Mouse (Mus musculus) embryonic facial prominence, embryonic 11.5 days (tissue): ENCODE data around the gene Gm17409. TPM values are rescaled to one million over a fixed set of nuclear protein-coding genes. Genes with fewer than 3 reads are reported as not detected.
A peak's percentile ranks its signal among the peaks of the same experiment; 100 is the strongest.

Source experiments
- ATAC-seq: fragments of 200-750 bp; cut with Nextera tagmentation; replicated peaks from 2 replicates; pipeline ENCODE4 v1.8.0; 2017; ENCODE audit warnings: low read depth; ENCODE audit not compliant: insufficient number of reproducible peaks, low FRiP score, low TSS enrichment
- DNase-seq: peaks from one replicate; pipeline ENCODE4 v3.0.0-alpha.2; 2015; ENCODE audit warnings: low spot score
- H3K27ac ChIP-seq: fragments of 300-500 bp; sonication (generic); replicated peaks from 2 replicates; pipeline ENCODE4 v1.5.1; 2014; ENCODE audit warnings: mild to moderate bottlenecking, low read depth, low read length, control low read depth
- H3K27me3 ChIP-seq: fragments of 300-500 bp; sonication (generic); 2 replicates; pipeline ENCODE4 v1.6.1; 2014; ENCODE audit warnings: mild to moderate bottlenecking, low read length, moderate library complexity, mixed read lengths; ENCODE audit not compliant: control insufficient read depth, insufficient read depth
- H3K36me3 ChIP-seq: fragments of 300-500 bp; sonication (generic); replicated peaks from 2 replicates; pipeline ENCODE4 v1.6.1; 2014; ENCODE audit warnings: low read depth, mild to moderate bottlenecking, low read length, moderate library complexity, mixed read lengths; ENCODE audit not compliant: control insufficient read depth, insufficient read depth
- H3K4me1 ChIP-seq: fragments of 300-500 bp; sonication (generic); 2 replicates; pipeline ENCODE4 v1.6.1; 2014; ENCODE audit warnings: low read length, mixed read lengths; ENCODE audit not compliant: control insufficient read depth, insufficient read depth
- H3K4me2 ChIP-seq: fragments of 300-500 bp; sonication (generic); 2 replicates; pipeline ENCODE4 v1.6.1; 2014; ENCODE audit warnings: low read depth, mild to moderate bottlenecking, control low read depth, low read length, moderate library complexity
- H3K4me3 ChIP-seq: fragments of 300-500 bp; sonication (generic); 2 replicates; pipeline ENCODE4 v1.5.1; 2014; ENCODE audit warnings: low read depth, low read length, control low read depth
- H3K9ac ChIP-seq: fragments of 300-500 bp; sonication (generic); replicated peaks from 2 replicates; pipeline ENCODE4 v1.6.1; 2014; ENCODE audit warnings: mild to moderate bottlenecking, control low read depth, low read length
- H3K9me3 ChIP-seq: fragments of 300-500 bp; sonication (generic); replicated peaks from 2 replicates; pipeline ENCODE4 v1.6.1; 2016; ENCODE audit warnings: mild to moderate bottlenecking, low read length, inconsistent platforms, mixed read lengths; ENCODE audit not compliant: control insufficient read depth
- WGBS: fragments of 180-500 bp; shearing (Covaris S2); extraction: QIAGEN DNeasy Blood & Tissue Kit; methylation state at CpG from one replicate; pipeline ENCODE4 v1.1.7; 2014; 5-methylcytosine and 5-hydroxymethylcytosine counted together
- polyA plus RNA-seq: library from polyadenylated mRNA; unstranded; fragments of >200 nt; fragmentation: Nextera tagmentation; extraction: Ambion mirVana; gene quantifications from 2 replicates; pipeline ENCODE4 v1.2.1, GENCODE M21; 2014

Gm17409 gene
- polyA plus RNA-seq, 1 experiment from 2014 or later, result not detected

DNA sequence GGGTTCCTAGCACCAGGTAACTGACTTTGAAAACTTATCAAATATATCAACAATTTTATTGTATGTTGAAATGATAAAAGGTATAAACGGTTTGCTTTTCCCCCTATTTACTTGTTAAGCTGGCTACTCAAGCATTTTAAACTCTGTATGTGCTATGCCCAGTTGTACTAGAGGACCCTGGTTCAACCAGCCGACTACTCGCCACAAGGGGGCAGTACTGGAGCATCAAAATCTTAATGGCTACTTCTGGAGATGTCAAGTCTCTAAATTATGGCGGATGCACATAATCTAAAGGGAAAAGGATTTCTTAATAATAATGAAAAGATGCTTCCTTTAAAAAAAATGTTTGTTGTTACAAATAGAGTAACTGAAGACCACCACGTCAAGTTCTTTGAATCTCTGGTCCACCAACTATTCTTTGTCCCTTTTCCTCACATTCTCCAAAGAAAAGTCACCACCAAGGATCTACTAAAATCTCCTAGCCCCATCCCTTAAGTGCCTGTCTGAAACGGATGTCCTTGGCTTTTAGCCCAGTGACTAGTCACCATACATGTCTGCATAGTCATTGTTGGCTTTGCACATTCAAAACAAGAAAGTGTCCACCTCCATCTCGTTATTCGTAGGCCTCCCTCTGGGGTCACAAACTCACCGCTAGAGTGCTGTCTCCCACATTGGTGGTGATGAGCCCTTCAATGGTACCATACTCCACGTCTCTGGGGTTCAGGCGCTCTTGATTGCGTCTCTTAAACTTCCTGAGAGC, 7.2 kb downstream of the Gm17409 start:
- Histone ChIP-seq H3K4me3 (no peak overlapping the region), H3K27me3 (no peaks in the 10 kb centered on the region), H3K27ac (no peak overlapping the region), H3K9ac (no peak overlapping the region), H3K9me3 (no peaks in the 10 kb centered on the region), H3K4me2 (no peak overlapping the region), H3K36me3 (no peaks in the 10 kb centered on the region), H3K4me1 (no peaks in the 10 kb centered on the region)
- 66% methylated on average over 12 of the region's 12 CpGs for WGBS
- no peak for ATAC-seq
- DNase-seq, result peak; percentile 88

DNA sequence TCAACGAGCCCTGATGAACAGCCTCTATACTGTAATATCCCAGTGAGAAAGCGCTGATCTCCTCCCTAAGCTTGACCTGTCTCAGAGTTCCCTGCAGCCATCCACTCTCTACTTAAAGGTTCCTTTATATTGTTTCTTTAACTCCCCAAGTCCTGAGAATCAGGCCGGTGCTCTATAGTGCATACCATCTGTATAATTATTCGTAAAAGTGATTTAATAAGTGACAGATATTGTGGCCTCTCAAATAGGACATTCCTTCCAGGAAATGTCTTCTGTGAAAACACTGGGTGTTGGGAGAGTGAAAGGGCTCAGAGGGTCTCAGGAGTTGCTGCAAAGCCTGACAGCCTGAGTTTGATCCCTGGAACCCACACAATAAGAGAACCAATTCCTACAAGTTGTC, 8.2 kb downstream of the Gm17409 start:
- Histone ChIP-seq H3K9ac (no peak overlapping the region), H3K4me2 (no peak overlapping the region), H3K4me1 (no peaks in the 10 kb centered on the region), H3K9me3 (no peaks in the 10 kb centered on the region), H3K27me3 (no peaks in the 10 kb centered on the region), H3K27ac (no peak overlapping the region), H3K36me3 (no peaks in the 10 kb centered on the region), H3K4me3 (no peak overlapping the region)
- WGBS, result 93% methylated on average over 4 of the region's 4 CpGs
- DNase-seq (no peak), ATAC-seq (no peak)

- Histone ChIP-seq H3K9ac (no peak overlapping the region), H3K4me1 (no peaks in the 10 kb centered on the region), H3K4me3 (no peak overlapping the region), H3K4me2 (no peak overlapping the region), H3K36me3 (no peaks in the 10 kb centered on the region), H3K9me3 (no peaks in the 10 kb centered on the region), H3K27ac (no peak overlapping the region), H3K27me3 (no peaks in the 10 kb centered on the region)
- ATAC-seq (no peak), DNase-seq (no peak)
- 89% methylated on average over 10 of the region's 10 CpGs for WGBS
Observed at GRCm38 (mm10) chr2:58479536-58479935, 9.6 kb downstream of the Gm17409 start.

DNA sequence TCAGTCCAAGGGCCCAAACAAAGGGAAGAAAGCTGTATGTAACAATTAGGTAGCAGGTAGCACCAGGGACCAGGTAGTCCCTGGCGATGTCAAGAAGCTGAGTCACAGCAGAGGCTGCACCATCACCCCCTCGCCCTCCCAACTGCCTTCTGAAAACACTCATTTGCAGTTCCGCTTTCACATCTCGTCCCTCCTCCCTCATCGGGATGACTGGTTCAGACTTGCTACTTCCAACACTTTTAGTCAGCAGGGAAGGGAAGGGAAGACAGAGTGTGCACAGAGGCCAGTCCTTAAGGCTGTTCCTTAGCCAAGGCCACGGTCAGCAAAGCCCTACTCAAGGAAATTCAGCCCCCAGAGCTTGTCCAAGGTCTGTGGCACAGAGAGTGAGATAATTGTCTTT, 10.8 kb downstream of the Gm17409 start:
- Histone ChIP-seq H3K27me3 (no peaks in the 10 kb centered on the region), H3K27ac (no peak overlapping the region), H3K4me1 (no peaks in the 10 kb centered on the region), H3K4me3 (no peak overlapping the region), H3K9ac (no peak overlapping the region), H3K4me2 (no peak overlapping the region), H3K36me3 (no peaks in the 10 kb centered on the region), H3K9me3 (no peaks in the 10 kb centered on the region)
- no peak for ATAC-seq
- DNase-seq, result peak; percentile 10
- WGBS, result 70% methylated on average over 6 of the region's 6 CpGs

- H3K4me2 ChIP-seq, result no peak overlapping the region
- no peak overlapping the region for H3K27ac ChIP-seq
- WGBS, result 86% methylated on average over 9 of the region's 9 CpGs
- no peaks in the 10 kb centered on the region for H3K27me3 ChIP-seq
- no peak overlapping the region for H3K9ac ChIP-seq
- no peaks in the 10 kb centered on the region for H3K4me1 ChIP-seq
- ATAC-seq, result no peak
- H3K4me3 ChIP-seq, result no peak overlapping the region
- no peaks in the 10 kb centered on the region for H3K36me3 ChIP-seq
- H3K9me3 ChIP-seq, result no peaks in the 10 kb centered on the region
- DNase-seq, result no peak
Observed at GRCm38 (mm10) chr2:58481450-58482100, 11.7 kb downstream of the Gm17409 start.

DNA sequence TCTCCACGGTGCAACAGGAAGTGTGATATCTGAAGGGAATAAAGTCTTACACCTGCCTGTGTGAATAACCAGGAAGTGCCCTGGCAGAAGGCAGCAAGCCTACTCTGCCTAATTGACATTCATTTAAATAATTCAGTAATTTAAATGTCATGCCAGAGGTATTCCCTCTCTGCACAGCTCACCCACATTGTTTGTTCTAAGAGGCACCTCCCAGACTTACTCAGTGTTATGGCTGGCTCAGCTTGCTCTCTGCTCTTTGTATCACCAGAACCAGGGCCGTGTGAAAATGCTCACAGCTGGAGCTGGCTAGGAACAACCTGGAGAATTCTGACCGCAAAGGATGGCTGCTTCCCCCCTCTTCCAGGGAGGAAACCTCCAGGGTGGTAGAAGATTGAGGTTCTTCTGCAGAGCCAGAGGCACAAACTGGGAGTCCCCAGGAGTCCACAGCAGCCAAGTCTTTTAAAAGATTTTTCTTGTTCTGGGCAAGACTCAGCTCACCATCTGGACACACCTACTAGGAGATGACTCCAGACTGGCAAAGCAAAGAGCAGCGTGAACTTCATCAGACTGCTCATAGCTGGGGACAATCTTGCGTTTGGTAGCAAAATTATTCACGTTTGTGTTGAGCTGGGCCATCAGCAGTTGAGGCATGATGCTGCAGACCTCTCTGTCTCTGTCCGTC, 14.5 kb downstream of the Gm17409 start:
- no peaks in the 10 kb centered on the region for H3K27me3 ChIP-seq
- no peak overlapping the region for H3K4me2 ChIP-seq
- H3K27ac ChIP-seq, result no peak overlapping the region
- H3K9ac ChIP-seq, result no peak overlapping the region
- no peak for DNase-seq
- H3K36me3 ChIP-seq, result no peaks in the 10 kb centered on the region
- WGBS, result 70% methylated on average over 7 of the region's 7 CpGs
- no peaks in the 10 kb centered on the region for H3K4me1 ChIP-seq
- no peak overlapping the region for H3K4me3 ChIP-seq
- no peaks in the 10 kb centered on the region for H3K9me3 ChIP-seq
- ATAC-seq, result no peak

DNA sequence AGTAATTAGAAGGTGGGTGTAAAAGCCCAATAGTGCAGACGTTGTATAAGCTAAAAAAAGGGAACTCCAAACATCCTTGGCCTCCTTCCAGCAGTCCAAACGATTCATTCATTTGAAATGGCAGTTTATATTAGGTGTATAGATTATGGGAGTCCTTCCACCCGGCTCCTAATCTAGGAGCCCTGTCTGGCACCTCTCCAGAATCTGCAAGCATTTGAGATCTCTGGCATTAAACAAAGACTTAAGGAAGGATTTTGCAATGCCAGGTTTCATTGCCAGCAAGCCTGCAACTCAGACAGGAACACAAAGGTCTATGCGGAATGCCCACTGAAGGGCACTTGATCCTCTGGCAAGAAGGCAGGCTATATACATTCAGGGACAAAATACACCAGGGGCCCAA, 15.2 kb downstream of the Gm17409 start:
- DNase-seq (no peak), ATAC-seq (no peak)
- WGBS, result 76% methylated on average over 4 of the region's 4 CpGs
- Histone ChIP-seq H3K27me3 (no peaks in the 10 kb centered on the region), H3K9ac (no peak overlapping the region), H3K36me3 (no peaks in the 10 kb centered on the region), H3K9me3 (no peaks in the 10 kb centered on the region), H3K4me2 (no peak overlapping the region), H3K4me1 (no peaks in the 10 kb centered on the region), H3K27ac (no peak overlapping the region), H3K4me3 (no peak overlapping the region)

GRCm38 (mm10) chr2:58485683-58486082, 15.8 kb downstream of the Gm17409 start:
- Histone ChIP-seq H3K4me2 (no peak overlapping the region), H3K9me3 (no peaks in the 10 kb centered on the region), H3K36me3 (no peaks in the 10 kb centered on the region), H3K4me1 (no peaks in the 10 kb centered on the region), H3K9ac (no peak overlapping the region), H3K4me3 (no peak overlapping the region), H3K27me3 (no peaks in the 10 kb centered on the region), H3K27ac (no peak overlapping the region)
- WGBS, result 85% methylated on average over 3 of the region's 3 CpGs
- DNase-seq (no peak), ATAC-seq (no peak)
